Mouse (Mus musculus) hindbrain, embryonic 12.5 days (tissue): Measurements from ENCODE around the gene Rnf126. TPM values are rescaled to one million over a fixed set of nuclear protein-coding genes. Genes with fewer than 3 reads are reported as not detected.

ENCODE experiments used
- ATAC-seq: fragments of 200-750 bp; cut with Nextera tagmentation; 2 replicates; pipeline ENCODE4 v1.8.0; 2017; ENCODE audit warnings: moderate TSS enrichment; ENCODE audit not compliant: low FRiP score
- H3K27ac ChIP-seq: fragments of 300-500 bp; sonication (generic); 2 replicates; pipeline ENCODE4 v1.5.1; 2016; ENCODE audit warnings: mild to moderate bottlenecking
- H3K27me3 ChIP-seq: fragments of 300-500 bp; sonication (generic); 2 replicates; pipeline ENCODE4 v1.6.1; 2016; ENCODE audit warnings: mild to moderate bottlenecking
- H3K36me3 ChIP-seq: fragments of 300-500 bp; sonication (generic); 2 replicates; pipeline ENCODE4 v1.6.1; 2016; ENCODE audit warnings: mild to moderate bottlenecking
- H3K4me1 ChIP-seq: fragments of 300-500 bp; sonication (generic); 2 replicates; pipeline ENCODE4 v1.6.1; 2016
- H3K4me2 ChIP-seq: fragments of 300-500 bp; sonication (generic); replicated peaks from 2 replicates; pipeline ENCODE4 v1.6.1; 2016; ENCODE audit warnings: mild to moderate bottlenecking
- H3K4me3 ChIP-seq: fragments of 300-500 bp; sonication (generic); 2 replicates; pipeline ENCODE4 v1.5.1; 2016; ENCODE audit warnings: mild to moderate bottlenecking
- H3K9ac ChIP-seq: fragments of 300-500 bp; sonication (generic); 2 replicates; pipeline ENCODE4 v1.6.1; 2016; ENCODE audit warnings: mild to moderate bottlenecking, moderate library complexity
- H3K9me3 ChIP-seq: fragments of 300-500 bp; sonication (generic); replicated peaks from 2 replicates; pipeline ENCODE4 v1.6.1; 2016; ENCODE audit warnings: mild to moderate bottlenecking
- WGBS: fragments of 180-500 bp; shearing (Covaris S2); methylation state at CpG from one replicate; pipeline ENCODE4 v1.1.7; 2016; 5-methylcytosine and 5-hydroxymethylcytosine counted together
- polyA plus RNA-seq: library from polyadenylated mRNA; unstranded; fragments of >200 nt; fragmentation: Nextera tagmentation; extraction: Ambion mirVana; gene quantifications from 2 replicates; pipeline ENCODE4 v1.2.1, GENCODE M21; 2016

The Rnf126 gene
- polyA plus RNA-seq, 1 experiment from 2014 or later = 103 TPM

GRCm38 (mm10) chr10:79716988-79717355, 49.8 kb downstream of the Rnf126 start:
- peak; percentile 12 for ATAC-seq
- Histone ChIP-seq H3K4me2 (peak overlapping the region; percentile 99), H3K27ac (no peak overlapping the region), H3K36me3 (peaks cover 2% of the 10 kb centered on the region), H3K9me3 (no peaks in the 10 kb centered on the region), H3K9ac (peak overlapping the region; percentile 74), H3K4me3 (peak overlapping the region; percentile 72), H3K27me3 (peaks cover 55% of the 10 kb centered on the region), H3K4me1 (peaks cover 18% of the 10 kb centered on the region)
- under 1% methylated on average over 44 of the region's 44 CpGs for WGBS

- no peak within 1 kb of the TSS for H3K27ac ChIP-seq
- H3K36me3 ChIP-seq = peaks cover 8% of the 10 kb centered on the region
- H3K4me3 ChIP-seq = peak within 1 kb of the TSS; percentile 72
- peak within 1 kb of the TSS; percentile 99 for H3K4me2 ChIP-seq
- peak within 1 kb of the TSS; percentile 74 for H3K9ac ChIP-seq
- 2% methylated on average over 45 of the region's 91 CpGs for WGBS
- peak; percentile 39 for ATAC-seq
- H3K9me3 ChIP-seq = no peaks in the 10 kb centered on the region
- peaks cover 55% of the 10 kb centered on the region for H3K27me3 ChIP-seq
- H3K4me1 ChIP-seq = peaks cover 18% of the 10 kb centered on the region
Measured at GRCm38 (mm10) chr10:79716254-79716987, 50.3 kb downstream of the Rnf126 start, which contains the start of gene Hcn2. Gene Hcn2 (plus strand): TSS chr10:79716634.

- 67% methylated on average over 4 of the region's 4 CpGs for WGBS
- H3K27me3 ChIP-seq = peaks cover 50% of the 10 kb centered on the region
- no peak for ATAC-seq
- no peaks in the 10 kb centered on the region for H3K9me3 ChIP-seq
- H3K36me3 ChIP-seq = peaks cover 22% of the 10 kb centered on the region
- no peak overlapping the region for H3K9ac ChIP-seq
- H3K4me1 ChIP-seq = peaks cover 18% of the 10 kb centered on the region
- no peak overlapping the region for H3K4me2 ChIP-seq
- H3K27ac ChIP-seq = no peak overlapping the region
- H3K4me3 ChIP-seq = no peak overlapping the region
Measured at GRCm38 (mm10) chr10:79714996-79715395, 51.8 kb downstream of the Rnf126 start.

GRCm38 (mm10) chr10:79713163-79713562, 53.6 kb downstream of the Rnf126 start:
- Histone ChIP-seq H3K9ac (no peak overlapping the region), H3K27ac (no peak overlapping the region), H3K4me3 (no peak overlapping the region), H3K27me3 (peaks cover 37% of the 10 kb centered on the region), H3K4me1 (peaks cover 18% of the 10 kb centered on the region), H3K4me2 (no peak overlapping the region), H3K9me3 (no peaks in the 10 kb centered on the region), H3K36me3 (peaks cover 37% of the 10 kb centered on the region)
- ATAC-seq = no peak
- 29% methylated on average over 1 of the region's 1 CpGs for WGBS

- Histone ChIP-seq H3K9me3 (no peaks in the 10 kb centered on the region), H3K9ac (no peak overlapping the region), H3K4me3 (no peak overlapping the region), H3K4me1 (peaks cover 18% of the 10 kb centered on the region), H3K36me3 (peaks cover 37% of the 10 kb centered on the region), H3K27ac (no peak overlapping the region), H3K4me2 (no peak overlapping the region), H3K27me3 (peaks cover 31% of the 10 kb centered on the region)
- WGBS = 13% methylated on average over 5 of the region's 6 CpGs
- ATAC-seq = no peak
Measured at GRCm38 (mm10) chr10:79712499-79713126, 54.1 kb downstream of the Rnf126 start.

DNA sequence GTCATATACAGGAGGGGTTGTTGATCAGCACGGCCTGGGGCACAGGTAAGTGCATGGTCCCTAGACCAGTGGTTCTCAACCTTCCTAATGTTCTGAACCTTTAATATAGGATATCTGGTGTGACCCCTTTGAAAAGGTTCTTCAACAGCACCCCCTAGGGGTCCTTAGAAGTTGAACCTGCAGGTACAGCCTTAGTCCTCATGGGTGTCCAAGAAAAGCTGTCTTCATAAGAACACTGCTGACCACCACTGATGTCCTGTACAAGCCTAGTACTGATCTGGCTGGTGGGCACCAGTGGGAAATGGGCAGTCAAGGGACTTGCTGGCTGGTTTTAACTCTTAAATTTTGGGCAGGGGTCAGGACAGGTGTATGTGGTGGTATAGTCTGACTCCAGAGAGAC, 54.7 kb downstream of the Rnf126 start:
- no peak overlapping the region for H3K4me2 ChIP-seq
- H3K27ac ChIP-seq = no peak overlapping the region
- ATAC-seq = 0 out of 2 replicates have a peak, but pooled peaks have one; percentile 12
- peaks cover 37% of the 10 kb centered on the region for H3K36me3 ChIP-seq
- no peaks in the 10 kb centered on the region for H3K9me3 ChIP-seq
- WGBS = 90% methylated on average over 1 of the region's 1 CpGs
- H3K27me3 ChIP-seq = peaks cover 25% of the 10 kb centered on the region
- no peak overlapping the region for H3K4me3 ChIP-seq
- peaks cover 18% of the 10 kb centered on the region for H3K4me1 ChIP-seq
- no peak overlapping the region for H3K9ac ChIP-seq

DNA sequence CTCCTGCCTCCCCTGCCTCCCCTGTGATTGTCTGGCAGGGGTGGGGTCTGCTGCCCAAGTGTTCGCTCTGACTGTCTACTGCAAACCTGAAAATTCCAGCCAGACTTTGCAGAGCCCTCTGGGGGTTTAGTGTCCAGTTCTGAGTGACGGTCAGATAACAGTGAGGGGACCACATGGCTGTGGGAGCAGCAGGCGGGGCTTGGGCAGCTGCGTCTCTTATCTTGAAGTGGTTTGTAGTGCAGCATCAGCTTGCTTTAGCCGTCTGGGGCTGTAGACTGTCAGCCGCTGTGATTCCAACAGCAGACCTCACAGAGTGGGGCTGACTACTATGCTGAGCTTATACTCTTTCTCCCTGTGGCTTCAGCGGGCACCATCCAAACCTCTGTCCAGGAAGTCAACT, 57.4 kb downstream of the Rnf126 start:
- H3K9ac ChIP-seq = no peak overlapping the region
- no peaks in the 10 kb centered on the region for H3K27me3 ChIP-seq
- H3K4me2 ChIP-seq = no peak overlapping the region
- no peaks in the 10 kb centered on the region for H3K9me3 ChIP-seq
- WGBS = 79% methylated on average over 7 of the region's 7 CpGs
- H3K4me3 ChIP-seq = no peak overlapping the region
- H3K4me1 ChIP-seq = peaks cover 32% of the 10 kb centered on the region
- no peak overlapping the region for H3K27ac ChIP-seq
- ATAC-seq = no peak
- peaks cover 45% of the 10 kb centered on the region for H3K36me3 ChIP-seq

GRCm38 (mm10) chr10:79708668-79709067, 58.1 kb downstream of the Rnf126 start:
- H3K36me3 ChIP-seq = peaks cover 45% of the 10 kb centered on the region
- WGBS = 92% methylated on average over 21 of the region's 21 CpGs
- no peak overlapping the region for H3K4me3 ChIP-seq

More at GRCm38 (mm10) chr10:79708668-79709067, 58.1 kb downstream of the Rnf126 start:
- no peaks in the 10 kb centered on the region for H3K27me3 ChIP-seq
- H3K9me3 ChIP-seq = no peaks in the 10 kb centered on the region
- ATAC-seq = no peak
- H3K4me1 ChIP-seq = peaks cover 32% of the 10 kb centered on the region
- no peak overlapping the region for H3K27ac ChIP-seq
- H3K9ac ChIP-seq = no peak overlapping the region
- no peak overlapping the region for H3K4me2 ChIP-seq

Other genes with a start within 250 kb of the Rnf126 start
- gene Plpp2, start 233.2 kb downstream of the Rnf126 start, polyA plus RNA-seq = 13.4 and 14.6 TPM in 2 replicates
- 57.8 and 66.1 TPM in 2 replicates for gene Mier2, start 211.8 kb downstream of the Rnf126 start, polyA plus RNA-seq
- gene Theg, start 179.6 kb downstream of the Rnf126 start, polyA plus RNA-seq = not detected in 2 replicates
- gene C2cd4c, start 152.9 kb downstream of the Rnf126 start, polyA plus RNA-seq = 0.08 TPM in 1 of 2 replicates, not detected in the other
- 30.3 and 33.0 TPM in 2 replicates for gene Shc2, start 129.0 kb downstream of the Rnf126 start, polyA plus RNA-seq
- gene Odf3l2, start 121.2 kb downstream of the Rnf126 start, polyA plus RNA-seq = not detected in 2 replicates
- 2.9 and 3.2 TPM in 2 replicates for gene Madcam1, start 102.4 kb downstream of the Rnf126 start, polyA plus RNA-seq
- gene Tpgs1, start 97.6 kb downstream of the Rnf126 start, polyA plus RNA-seq = 68.1 and 69.4 TPM in 2 replicates
- 121 and 124 TPM in 2 replicates for gene Cdc34, start 84.8 kb downstream of the Rnf126 start, polyA plus RNA-seq
- 1.2 and 1.3 TPM in 2 replicates for gene Gzmm, start 77.9 kb downstream of the Rnf126 start, polyA plus RNA-seq
- gene Bsg, start 62.5 kb downstream of the Rnf126 start, polyA plus RNA-seq = 658 and 661 TPM in 2 replicates
- gene Hcn2, start 50.3 kb downstream of the Rnf126 start, polyA plus RNA-seq = 0.45 and 0.48 TPM in 2 replicates
- gene Polrmt, start 20.4 kb downstream of the Rnf126 start, polyA plus RNA-seq = 42.7 and 47.5 TPM in 2 replicates
- 0.42 and 0.72 TPM in 2 replicates for gene Fgf22, start 11.9 kb downstream of the Rnf126 start, polyA plus RNA-seq
- gene Fstl3, start 10.3 kb upstream of the Rnf126 start, polyA plus RNA-seq = 2.3 and 2.7 TPM in 2 replicates
- gene Prss57, start 24.0 kb upstream of the Rnf126 start, polyA plus RNA-seq = 0.23 and 0.30 TPM in 2 replicates
- gene Palm, start 26.6 kb upstream of the Rnf126 start, polyA plus RNA-seq = 189 and 198 TPM in 2 replicates
- gene Misp, start 54.0 kb upstream of the Rnf126 start, polyA plus RNA-seq = 1.3 and 2.1 TPM in 2 replicates
- gene Ptbp1, start 87.5 kb upstream of the Rnf126 start, polyA plus RNA-seq = 201 and 211 TPM in 2 replicates
- gene Prtn3, start 107.5 kb upstream of the Rnf126 start, polyA plus RNA-seq = 11.8 and 14.1 TPM in 2 replicates
- gene Plppr3, start 107.7 kb upstream of the Rnf126 start, polyA plus RNA-seq = 289 and 290 TPM in 2 replicates
- 0.56 TPM in 1 of 2 replicates, not detected in the other for gene Elane, start 119.3 kb upstream of the Rnf126 start, polyA plus RNA-seq
- not detected in 2 replicates for gene Cfd, start 123.9 kb upstream of the Rnf126 start, polyA plus RNA-seq
- gene Med16, start 142.0 kb upstream of the Rnf126 start, polyA plus RNA-seq = 63.3 and 70.0 TPM in 2 replicates
- gene Gm26602, start 143.9 kb upstream of the Rnf126 start, polyA plus RNA-seq = 25.5 and 54.9 TPM in 2 replicates
- 1.2 and 1.6 TPM in 2 replicates for gene Kiss1r, start 150.0 kb upstream of the Rnf126 start, polyA plus RNA-seq
- 173 and 184 TPM in 2 replicates for gene R3hdm4, start 154.3 kb upstream of the Rnf126 start, polyA plus RNA-seq
- gene Arid3a, start 160.1 kb upstream of the Rnf126 start, polyA plus RNA-seq = 4.7 and 5.3 TPM in 2 replicates
- gene Wdr18, start 193.2 kb upstream of the Rnf126 start, polyA plus RNA-seq = 89.4 and 100 TPM in 2 replicates
- 0.23 and 0.44 TPM in 2 replicates for gene Grin3b, start 203.8 kb upstream of the Rnf126 start, polyA plus RNA-seq
- gene Tmem259, start 217.4 kb upstream of the Rnf126 start, polyA plus RNA-seq = 23.1 and 25.5 TPM in 2 replicates
- gene Cnn2, start 221.6 kb upstream of the Rnf126 start, polyA plus RNA-seq = 178 and 204 TPM in 2 replicates
- 6.9 and 7.7 TPM in 2 replicates for gene Abca7, start 229.5 kb upstream of the Rnf126 start, polyA plus RNA-seq
- 8.7 and 8.9 TPM in 2 replicates for gene Arhgap45, start 249.7 kb upstream of the Rnf126 start, polyA plus RNA-seq